ENCODE assay signal across 26 mouse cellular contexts in genomic region chr6:99950811-99951210, GRCm38 (mm10).
DNase-seq lines count a peak whose midpoint lies in the region; ATAC-seq and TF ChIP-seq lines count a peak whose summit lies in the region.
"Had no signal": no experiment of that assay in that cellular context is flagged by ENCODE, and none has a peak within 500 bp of the region (broad histone marks: within the 10 kb centered on the region; RNA-seq: fewer than 3 reads in every experiment).

No protein-coding gene starts in this region.

- TF ChIP-seq EP300 in ES-Bruce4 (IDR thresholded peaks at IDR 0.05; ENCODE audit: insufficient read depth, low read depth, low read length), result no peak

- H3K36me3 ChIP-seq in lung, embryonic 14.5 days (ENCODE audit: insufficient read depth), result no peaks in the 10 kb centered on the region
- H3K36me3 ChIP-seq in ES-Bruce4 (ENCODE audit: control insufficient read depth, insufficient read depth, low read length, poor library complexity, severe bottlenecking), result no peaks in the 10 kb centered on the region
- no peaks in the 10 kb centered on the region for H3K36me3 ChIP-seq in midbrain, embryonic 15.5 days (replicated peaks)
- H3K36me3 ChIP-seq: embryonic facial prominence, embryonic 12.5 days; embryonic facial prominence, embryonic 15.5 days; heart, embryonic 10.5 days; heart, embryonic 13.5 days; hindbrain, embryonic 12.5 days; hindbrain, embryonic 15.5 days had no signal

- H3K9ac ChIP-seq in lung, embryonic 14.5 days, result no peak overlapping the region
- H3K9ac ChIP-seq in ES-Bruce4 (ENCODE audit: low read depth, poor library complexity, severe bottlenecking), result no peak overlapping the region
- H3K9ac ChIP-seq in midbrain, embryonic 15.5 days, result no peak overlapping the region
- H3K9ac ChIP-seq: embryonic facial prominence, embryonic 12.5 days; embryonic facial prominence, embryonic 15.5 days; forebrain, postnatal 0 days; heart, embryonic 13.5 days; hindbrain, embryonic 12.5 days; hindbrain, embryonic 15.5 days had no signal

- 83% methylated on average over 8 of the region's 8 CpGs for WGBS in lung, embryonic 14.5 days
- 93% methylated on average over 8 of the region's 8 CpGs for WGBS in midbrain, embryonic 15.5 days

- no peaks in the 10 kb centered on the region for H3K27me3 ChIP-seq in lung, embryonic 14.5 days (ENCODE audit: insufficient read depth, low read length)
- H3K27me3 ChIP-seq in ES-Bruce4 (ENCODE audit: control insufficient read depth, insufficient read depth, low read length, poor library complexity, severe bottlenecking), result no peaks in the 10 kb centered on the region
- peaks cover 4% of the 10 kb centered on the region; the same call in 1 of the 2 replicates for H3K27me3 ChIP-seq in midbrain, embryonic 15.5 days (replicated peaks)
- H3K27me3 ChIP-seq: CH12.LX; embryonic facial prominence, embryonic 12.5 days; embryonic facial prominence, embryonic 15.5 days had no signal

- intact Hi-C loops in heart, postnatal 25 days (cut with DNase I), result no loop called here

- no peak for TF ChIP-seq POLR2A in ES-Bruce4 (IDR thresholded peaks at IDR 0.05; ENCODE audit: insufficient read depth, low read length)

- no peak overlapping the region for H3K4me3 ChIP-seq in lung, embryonic 14.5 days (ENCODE audit: low read depth, low read length)
- H3K4me3 ChIP-seq in ES-Bruce4 (ENCODE audit: low read depth, low read length), result peak overlapping the region; percentile 55
- no peak overlapping the region for H3K4me3 ChIP-seq in midbrain, embryonic 15.5 days
- H3K4me3 ChIP-seq: embryonic facial prominence, embryonic 12.5 days; embryonic facial prominence, embryonic 15.5 days; gastrocnemius, adult 2 months; heart, embryonic 10.5 days; heart, embryonic 13.5 days; hindbrain, embryonic 12.5 days; hindbrain, embryonic 15.5 days had no signal

- ATAC-seq in lung, embryonic 14.5 days (ENCODE audit: insufficient read depth), result 0 out of 2 replicates have a peak, but pooled peaks have one; percentile 20
- no peak for ATAC-seq in midbrain, embryonic 15.5 days (replicated peaks)
- ATAC-seq: forebrain, embryonic 14.5 days; forebrain, postnatal 0 days had no signal

- 0 out of 2 replicates have a peak, but pooled peaks cover 2% of the 10 kb centered on the region for H3K4me1 ChIP-seq in lung, embryonic 14.5 days (ENCODE audit: insufficient read depth)
- peaks cover 9% of the 10 kb centered on the region for H3K4me1 ChIP-seq in ES-Bruce4 (ENCODE audit: control insufficient read depth, insufficient read depth, low read length)
- H3K4me1 ChIP-seq in midbrain, embryonic 15.5 days, result peaks cover 16% of the 10 kb centered on the region

- H3K4me2 ChIP-seq in lung, embryonic 14.5 days, result no peak overlapping the region
- H3K4me2 ChIP-seq in midbrain, embryonic 15.5 days, result no peak overlapping the region
- H3K4me2 ChIP-seq: embryonic facial prominence, embryonic 12.5 days; embryonic facial prominence, embryonic 15.5 days; heart, embryonic 13.5 days; hindbrain, embryonic 12.5 days; hindbrain, embryonic 15.5 days had no signal

- no peak for DNase-seq in lung, embryonic 14.5 days
- DNase-seq in lung, adult 18-20 months, result no peak
- peak; percentile 69 for DNase-seq in R1 (ENCODE audit: low read depth, low spot score)
- no peak for DNase-seq in layer of hippocampus, adult 9-10 months (ENCODE audit: low spot score)
- no peak for DNase-seq in heart, postnatal 25 days (ENCODE audit: low spot score)
- DNase-seq: adrenal gland, postnatal 10 days; adrenal gland, postnatal 36 days; B cell, adult 2 months; cerebellum, adult 18-20 months; cerebellum, adult 9-11 months; cerebellum, postnatal 25 days; forebrain, postnatal 0 days; gastrocnemius, adult 2 months; gastrocnemius, postnatal 14 days; heart, adult 18-20 months; heart, postnatal 14 days had no signal

- H3K27ac ChIP-seq in lung, embryonic 14.5 days (ENCODE audit: low read depth), result no peak overlapping the region
- H3K27ac ChIP-seq in ES-Bruce4 (ENCODE audit: insufficient read depth, low read length), result no peak overlapping the region
- H3K27ac ChIP-seq in midbrain, embryonic 15.5 days, result no peak overlapping the region
- H3K27ac ChIP-seq: embryonic facial prominence, embryonic 12.5 days; embryonic facial prominence, embryonic 15.5 days; gastrocnemius, adult 2 months; heart, embryonic 10.5 days; heart, embryonic 13.5 days; hindbrain, embryonic 12.5 days; hindbrain, embryonic 15.5 days had no signal

- H3K9me3 ChIP-seq in lung, embryonic 14.5 days (ENCODE audit: low read depth, low read length), result no peaks in the 10 kb centered on the region
- no peaks in the 10 kb centered on the region for H3K9me3 ChIP-seq in ES-Bruce4 (replicated peaks; ENCODE audit: control insufficient read depth, insufficient read depth, low read length, poor library complexity, severe bottlenecking)
- H3K9me3 ChIP-seq in midbrain, embryonic 15.5 days, result no peaks in the 10 kb centered on the region
- H3K9me3 ChIP-seq: embryonic facial prominence, embryonic 12.5 days; embryonic facial prominence, embryonic 15.5 days; heart, embryonic 10.5 days; heart, embryonic 13.5 days; hindbrain, embryonic 12.5 days; hindbrain, embryonic 15.5 days had no signal

- TF ChIP-seq CTCF in lung, embryonic 14.5 days (IDR thresholded peaks at IDR 0.05; ENCODE audit: low read depth), result no peak
- no peak for TF ChIP-seq CTCF in ES-Bruce4 (IDR thresholded peaks at IDR 0.05; ENCODE audit: low read depth, low read length)
